Mouse (Mus musculus) limb, embryonic 10.5 days (tissue): Measurements from ENCODE around the gene Trim7. TPM values are rescaled to one million over a fixed set of nuclear protein-coding genes. Genes with fewer than 3 reads are reported as not detected.
"Not testable (repeated sequence)": the region's sequence is repeated elsewhere in the genome, so short reads cannot be mapped to it uniquely, and the experiment has no call there.

ENCODE experiments used
- DNase-seq: peaks from one replicate; pipeline ENCODE4 v3.0.0-alpha.2; 2017; ENCODE audit warnings: low spot score
- H3K27ac ChIP-seq: fragments of 300-500 bp; sonication (generic); 2 replicates; pipeline ENCODE4 v1.5.1; 2016; ENCODE audit warnings: mild to moderate bottlenecking
- H3K27me3 ChIP-seq: fragments of 300-500 bp; sonication (generic); 2 replicates; pipeline ENCODE4 v1.6.1; 2016; ENCODE audit warnings: low read depth, mild to moderate bottlenecking; ENCODE audit not compliant: poor library complexity, severe bottlenecking
- H3K36me3 ChIP-seq: fragments of 300-500 bp; sonication (generic); 2 replicates; pipeline ENCODE4 v1.6.1; 2016; ENCODE audit warnings: mild to moderate bottlenecking, moderate library complexity
- H3K4me1 ChIP-seq: fragments of 300-500 bp; sonication (generic); 2 replicates; pipeline ENCODE4 v1.6.1; 2016
- H3K4me3 ChIP-seq: fragments of 300-500 bp; sonication (generic); 2 replicates; pipeline ENCODE4 v1.5.1; 2016; ENCODE audit warnings: mild to moderate bottlenecking, moderate library complexity
- H3K9me3 ChIP-seq: fragments of 300-500 bp; sonication (generic); replicated peaks from 2 replicates; pipeline ENCODE4 v1.6.1; 2016; ENCODE audit warnings: mild to moderate bottlenecking
- WGBS: fragments of 180-500 bp; shearing (Covaris S2); methylation state at CpG from one replicate; pipeline ENCODE4 v1.1.7; 2016; 5-methylcytosine and 5-hydroxymethylcytosine counted together
- polyA plus RNA-seq: library from polyadenylated mRNA; unstranded; fragments of >200 nt; fragmentation: Nextera tagmentation; extraction: Ambion mirVana; gene quantifications from 2 replicates; pipeline ENCODE4 v1.2.1, GENCODE M21; 2016

Trim7 gene
- polyA plus RNA-seq, result 0.70 TPM in 1 of 2 replicates, not detected in the other

DNA sequence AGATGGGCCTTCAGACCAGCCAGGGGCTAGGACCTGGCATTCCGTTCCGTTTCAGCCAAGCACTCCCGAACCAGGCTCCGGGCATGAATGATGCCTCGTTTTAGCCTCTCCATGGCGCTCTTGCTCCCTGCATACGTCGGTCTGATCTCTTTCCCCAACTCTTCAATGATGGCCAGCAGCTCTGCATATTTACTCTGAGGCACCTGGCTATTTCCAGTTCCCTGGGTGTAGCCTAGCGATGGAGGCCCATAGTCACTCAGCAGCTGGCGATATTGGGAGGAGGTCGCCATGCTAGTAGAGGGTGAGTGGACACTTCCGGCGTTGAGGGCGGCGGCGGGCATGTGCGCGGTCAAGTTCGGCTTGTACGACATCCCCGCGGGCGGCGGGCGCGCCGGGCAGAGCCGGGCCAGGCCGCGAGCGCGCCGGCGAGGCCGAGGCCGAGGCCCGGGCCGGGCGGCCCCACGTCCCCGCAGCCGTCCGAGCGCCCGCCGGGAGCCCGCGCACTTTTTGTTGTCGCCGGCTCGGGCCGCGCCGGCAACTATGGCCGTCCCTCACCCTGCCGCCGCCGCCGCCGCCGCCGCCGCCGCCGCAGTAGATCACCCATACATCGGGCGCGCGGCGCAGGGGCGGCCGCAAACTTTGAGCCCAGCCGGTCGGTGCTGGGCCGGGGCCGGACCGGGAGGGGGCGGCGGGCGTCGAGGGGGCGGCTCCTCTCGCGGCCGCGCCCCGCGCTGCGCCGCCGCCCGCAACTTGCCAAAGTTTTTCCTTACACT is at the start of gene Trim7, which contains the start of gene Gm12184:
Gene Trim7, plus strand, starts transcription at position 162 of the 773 bp plus-strand sequence.
Gene Gm12184, minus strand, starts transcription at position 677 of the 773 bp plus-strand sequence.
- not testable (repeated sequence) for H3K9me3 ChIP-seq, H3K36me3 ChIP-seq, DNase-seq
- WGBS, result under 1% methylated on average over 66 of the region's 92 CpGs
- peak within 1 kb of the TSS; percentile 51 for H3K4me3 ChIP-seq
- peaks cover 16% of the 10 kb centered on the region for H3K27me3 ChIP-seq
- peak within 1 kb of the TSS; percentile 62 for H3K27ac ChIP-seq
- peaks cover 14% of the 10 kb centered on the region for H3K4me1 ChIP-seq

DNA sequence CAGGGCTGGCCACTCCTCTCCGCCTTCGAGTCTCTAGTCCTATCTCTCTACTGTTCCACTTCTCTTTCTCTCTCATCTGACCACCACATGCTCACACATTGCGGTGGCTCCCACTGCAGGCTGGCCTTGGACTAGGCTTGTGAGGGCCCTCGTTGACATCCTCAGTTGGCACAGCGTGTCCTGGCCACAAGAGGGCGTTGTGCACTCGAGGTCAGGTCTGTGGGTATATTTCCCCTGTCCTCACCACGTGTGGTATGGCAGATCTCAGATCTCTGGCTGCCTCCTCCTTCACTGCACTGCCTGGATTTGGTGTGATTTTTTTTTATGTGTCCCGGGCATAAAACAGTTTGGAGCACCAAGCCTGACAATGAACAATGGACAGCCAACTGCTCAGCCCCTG is 49.3 kb upstream of the Trim7 start:
- H3K4me1 ChIP-seq, result peaks cover 4% of the 10 kb centered on the region; the same call in 1 of the 2 replicates
- no peaks in the 10 kb centered on the region for H3K36me3 ChIP-seq
- no peaks in the 10 kb centered on the region for H3K9me3 ChIP-seq
- WGBS, result 40% methylated on average over 9 of the region's 9 CpGs
- H3K27ac ChIP-seq, result no peak overlapping the region
- no peaks in the 10 kb centered on the region for H3K27me3 ChIP-seq
- no peak for DNase-seq
- H3K4me3 ChIP-seq, result no peak overlapping the region

DNA sequence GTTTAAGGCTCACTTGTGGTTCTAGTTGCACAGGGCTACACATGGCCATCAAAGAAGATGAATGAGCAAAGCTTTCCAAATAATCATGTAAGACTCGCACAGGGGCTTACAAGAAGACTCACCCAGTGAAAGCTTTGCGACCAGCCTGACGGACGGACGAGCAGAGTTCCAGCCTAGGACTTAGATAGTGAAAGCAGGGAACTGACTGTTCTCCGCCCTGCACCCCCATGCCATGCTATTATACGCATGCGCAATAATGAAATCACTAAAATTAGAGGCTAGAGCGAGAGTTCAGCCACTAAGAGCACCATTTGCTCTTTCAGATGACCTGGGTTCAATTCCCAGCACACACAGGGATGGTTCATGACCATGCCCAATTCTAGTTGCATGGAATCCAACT is 48.6 kb upstream of the Trim7 start:
- Histone ChIP-seq H3K4me3 (no peak overlapping the region), H3K4me1 (peaks cover 4% of the 10 kb centered on the region; the same call in 1 of the 2 replicates), H3K27me3 (no peaks in the 10 kb centered on the region), H3K9me3 (no peaks in the 10 kb centered on the region), H3K36me3 (no peaks in the 10 kb centered on the region), H3K27ac (no peak overlapping the region)
- 91% methylated on average over 9 of the region's 9 CpGs for WGBS
- no peak for DNase-seq

DNA sequence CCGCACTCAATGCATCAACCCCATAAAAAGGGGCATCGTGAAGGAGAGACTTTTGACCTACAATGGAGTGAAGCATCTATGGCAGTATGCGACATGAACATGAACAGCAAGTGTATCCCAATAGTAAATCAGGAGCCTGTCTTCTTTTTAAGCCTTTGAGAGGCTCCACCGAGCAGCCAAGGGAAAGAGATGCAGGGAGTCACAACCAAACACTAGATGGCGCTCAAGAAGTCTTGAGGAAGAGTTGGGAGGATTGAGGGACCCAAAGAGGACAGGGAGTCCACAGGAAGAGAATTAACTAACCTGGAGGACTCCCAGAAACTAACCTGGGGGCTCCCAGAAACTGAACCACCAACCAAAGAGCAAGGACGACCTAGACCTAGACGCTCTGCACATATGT is 46.5 kb upstream of the Trim7 start:
- no peak overlapping the region for H3K27ac ChIP-seq
- no peak for DNase-seq
- H3K4me1 ChIP-seq, result peaks cover 1% of the 10 kb centered on the region; the same call in 1 of the 2 replicates
- H3K9me3 ChIP-seq, result no peaks in the 10 kb centered on the region
- H3K36me3 ChIP-seq, result no peaks in the 10 kb centered on the region
- no peak overlapping the region for H3K4me3 ChIP-seq
- H3K27me3 ChIP-seq, result no peaks in the 10 kb centered on the region
- 40% methylated on average over 7 of the region's 7 CpGs for WGBS

DNA sequence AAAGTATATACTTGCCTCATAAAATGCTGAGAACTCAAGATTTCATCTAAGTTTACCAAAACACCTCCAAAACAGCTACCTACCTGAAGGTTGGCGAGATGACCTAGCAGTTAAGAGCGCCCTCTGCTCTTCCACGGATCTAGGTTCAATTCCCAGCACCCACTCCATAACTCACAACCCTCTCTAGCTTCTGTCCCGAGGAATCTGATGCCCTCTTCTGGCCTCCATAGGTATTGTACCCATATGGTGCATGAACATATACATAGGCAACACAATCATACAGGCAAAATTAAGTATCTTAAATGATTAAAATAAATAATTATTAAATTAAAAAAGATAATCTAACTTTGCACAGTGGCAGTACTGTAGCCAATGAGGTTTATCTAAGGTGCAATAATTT is 43.7 kb upstream of the Trim7 start:
- Histone ChIP-seq H3K27ac (no peak overlapping the region), H3K9me3 (no peaks in the 10 kb centered on the region), H3K36me3 (no peaks in the 10 kb centered on the region), H3K4me1 (no peaks in the 10 kb centered on the region), H3K4me3 (no peak overlapping the region), H3K27me3 (no peaks in the 10 kb centered on the region)
- WGBS, result 83% methylated on average over 4 of the region's 4 CpGs
- no peak for DNase-seq

DNA sequence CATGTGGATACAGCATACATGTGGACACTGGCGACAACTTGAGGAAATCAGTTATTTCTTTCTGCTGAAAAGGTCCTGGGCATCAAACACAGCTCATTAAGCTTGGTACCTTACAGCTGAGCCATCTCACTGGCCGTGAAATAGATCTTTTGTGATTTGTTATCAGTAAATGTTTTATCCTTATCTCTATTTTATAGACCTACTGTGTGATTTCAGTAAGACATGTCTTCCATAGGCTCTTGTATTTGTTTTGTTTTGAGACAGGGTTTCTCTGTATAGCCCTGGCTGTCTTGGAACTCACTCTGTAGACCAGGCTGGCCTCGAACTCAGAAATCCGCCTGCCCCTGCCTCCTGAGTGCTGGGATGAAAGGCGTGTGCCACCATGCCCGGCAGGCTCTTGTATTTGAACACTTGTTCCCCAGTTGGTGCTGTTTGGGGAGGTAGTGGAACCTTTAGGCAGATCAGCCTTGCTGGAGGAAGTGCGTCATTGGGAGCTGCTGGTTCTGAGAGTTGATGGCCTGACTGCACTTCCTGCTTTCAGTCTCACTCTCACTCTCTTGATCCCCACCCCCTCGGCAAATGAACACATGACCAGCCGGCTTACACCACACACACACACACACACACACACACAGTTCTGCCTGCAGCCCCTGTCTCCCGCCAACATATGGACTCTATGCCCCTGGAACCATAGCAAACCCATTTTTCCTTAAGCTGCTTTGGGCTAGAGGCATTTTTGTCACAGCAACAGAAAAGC is 38.3 kb upstream of the Trim7 start:
- H3K27ac ChIP-seq, result 0 out of 2 replicates have a peak overlapping the region, but pooled peaks have one; percentile 70
- no peaks in the 10 kb centered on the region for H3K36me3 ChIP-seq
- peak overlapping the region; percentile 48 for H3K4me3 ChIP-seq
- H3K27me3 ChIP-seq, result no peaks in the 10 kb centered on the region
- no peaks in the 10 kb centered on the region for H3K9me3 ChIP-seq
- H3K4me1 ChIP-seq, result peaks cover 4% of the 10 kb centered on the region; the same call in 1 of the 2 replicates
- WGBS, result 55% methylated on average over 10 of the region's 10 CpGs
- DNase-seq, result peak; percentile 57

DNA sequence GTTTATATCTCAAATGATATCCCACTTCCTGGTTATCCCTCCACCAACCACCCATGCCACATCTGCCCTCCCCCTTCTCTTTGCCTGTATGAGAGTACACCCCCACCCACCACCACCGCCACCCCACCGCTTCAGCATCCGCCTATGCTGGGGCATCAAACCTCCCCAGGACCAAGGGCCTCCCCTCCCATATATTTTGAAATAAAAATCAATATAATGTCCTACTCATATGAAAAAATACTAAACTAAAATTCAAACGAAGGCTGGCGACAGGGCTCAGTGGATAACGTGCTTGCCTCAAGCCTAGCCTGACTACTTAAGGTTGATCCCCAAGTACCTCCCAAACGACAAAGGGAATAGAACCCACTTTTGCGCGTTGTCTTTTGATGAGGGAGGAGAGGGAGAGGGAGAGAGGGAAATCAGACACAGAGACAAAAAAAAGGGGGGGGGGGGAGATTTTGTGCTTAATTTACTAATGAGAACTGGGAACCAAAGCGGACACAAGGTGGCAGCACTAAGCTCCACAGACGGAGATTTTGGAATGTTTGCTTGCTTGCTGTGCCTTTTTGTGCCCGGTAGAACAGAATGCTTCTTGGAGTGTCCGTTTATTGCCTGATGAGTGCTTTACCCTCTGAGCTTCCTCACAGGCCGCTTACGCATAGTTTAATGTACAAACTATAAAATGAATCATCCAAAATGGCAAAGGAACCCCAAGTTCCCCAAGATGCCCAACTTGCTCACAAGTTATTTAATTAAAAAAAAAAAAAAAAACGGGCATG is 37.4 kb upstream of the Trim7 start:
- peak; percentile 75 for DNase-seq
- Histone ChIP-seq H3K4me3 (peak overlapping the region; percentile 48), H3K4me1 (peaks cover 4% of the 10 kb centered on the region; the same call in 1 of the 2 replicates), H3K27me3 (no peaks in the 10 kb centered on the region), H3K36me3 (no peaks in the 10 kb centered on the region), H3K9me3 (no peaks in the 10 kb centered on the region), H3K27ac (peak overlapping the region; percentile 70)
- 11% methylated on average over 16 of the region's 16 CpGs for WGBS

DNA sequence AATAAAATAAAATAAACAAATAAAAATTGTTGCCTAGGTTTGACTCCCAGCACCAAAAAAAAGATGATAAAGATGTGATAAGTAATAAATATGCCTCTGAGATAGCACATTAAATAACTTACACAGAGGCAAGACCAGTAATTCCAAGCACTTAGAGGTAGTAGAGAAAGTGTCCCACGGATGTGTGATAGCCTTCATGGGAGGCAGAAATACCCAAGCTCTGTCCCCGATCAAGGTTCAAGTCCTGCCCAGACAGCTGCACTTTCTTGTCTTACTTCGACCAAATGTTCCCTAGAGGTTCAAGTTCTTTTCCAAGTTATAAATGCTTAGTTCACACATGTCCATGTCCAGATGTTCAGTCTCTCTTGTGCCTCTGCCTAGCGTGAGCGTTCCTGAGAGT is 36.7 kb upstream of the Trim7 start:
- Histone ChIP-seq H3K27me3 (no peaks in the 10 kb centered on the region), H3K36me3 (no peaks in the 10 kb centered on the region)
- WGBS, result 91% methylated on average over 5 of the region's 5 CpGs

DNA sequence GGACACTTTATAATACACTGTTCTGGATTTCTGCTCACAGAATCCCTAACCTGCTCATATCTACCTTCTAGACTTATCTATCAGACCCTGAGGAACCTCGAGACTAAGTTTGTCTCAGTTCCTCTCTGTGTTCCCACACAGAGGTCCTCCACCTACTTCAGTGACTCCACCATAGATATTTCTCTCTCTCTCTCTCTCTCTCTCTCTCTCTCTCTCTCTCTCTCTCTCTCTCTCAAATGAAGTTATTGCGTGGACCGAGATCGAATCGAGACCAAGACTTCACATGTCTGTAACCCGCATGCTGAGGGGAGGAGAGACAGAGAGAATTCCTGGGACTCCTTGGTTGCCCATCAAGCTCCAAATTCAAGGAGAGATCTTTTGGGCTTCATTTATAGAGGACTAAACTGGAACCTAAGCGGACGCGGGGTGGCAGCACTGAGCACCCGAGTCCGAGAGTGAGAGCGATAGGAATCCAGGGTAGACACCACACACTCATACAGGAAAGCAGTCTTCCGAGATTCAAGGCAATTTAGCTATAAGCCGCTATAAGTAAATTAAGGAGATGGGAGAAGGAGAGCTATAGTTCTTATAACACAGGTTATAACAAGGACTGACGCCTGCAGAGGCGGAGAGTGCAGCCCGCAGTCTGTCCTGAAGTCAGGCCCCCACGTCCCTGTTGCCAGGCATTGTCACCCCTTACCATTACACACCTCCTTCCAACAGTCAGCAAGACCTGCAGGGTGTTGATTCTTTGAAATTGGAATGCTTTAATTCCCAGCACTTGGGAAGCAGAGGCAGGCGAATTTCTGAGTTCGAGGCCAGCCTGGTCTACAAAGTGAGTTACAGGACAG is 35.7 kb upstream of the Trim7 start:
- Histone ChIP-seq H3K27ac (no peak overlapping the region), H3K27me3 (no peaks in the 10 kb centered on the region), H3K4me1 (peaks cover 4% of the 10 kb centered on the region; the same call in 1 of the 2 replicates), H3K4me3 (peak overlapping the region; percentile 38), H3K9me3 (no peaks in the 10 kb centered on the region), H3K36me3 (no peaks in the 10 kb centered on the region)
- WGBS, result 19% methylated on average over 20 of the region's 20 CpGs
- DNase-seq, result peak; percentile 82

More for the DNA sequence above, 36.7 kb upstream of the Trim7 start:
- Histone ChIP-seq H3K27ac (no peak overlapping the region), H3K4me3 (no peak overlapping the region), H3K4me1 (peaks cover 4% of the 10 kb centered on the region; the same call in 1 of the 2 replicates), H3K9me3 (no peaks in the 10 kb centered on the region)
- no peak for DNase-seq

DNA sequence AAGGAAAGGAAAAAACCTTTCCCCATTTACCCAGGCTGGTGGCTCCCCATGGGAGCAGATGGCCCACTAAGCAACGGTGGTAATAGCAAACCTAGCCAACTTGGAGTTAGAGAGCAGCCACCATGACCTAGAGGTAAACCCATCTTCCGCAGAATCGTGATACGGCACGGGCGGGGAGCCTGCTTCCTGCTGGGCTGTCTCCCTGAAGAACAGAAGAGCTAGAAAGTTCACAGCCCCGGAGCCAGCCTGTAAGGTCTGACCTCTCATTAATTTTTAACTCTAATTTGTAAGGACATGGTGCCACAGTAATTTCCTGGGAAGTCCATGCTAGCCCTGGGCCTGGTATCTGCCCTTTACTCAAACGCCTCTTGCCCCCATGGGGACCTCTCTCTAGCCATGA is 35.0 kb upstream of the Trim7 start:
- Histone ChIP-seq H3K4me1 (peaks cover 4% of the 10 kb centered on the region; the same call in 1 of the 2 replicates), H3K27me3 (no peaks in the 10 kb centered on the region), H3K9me3 (no peaks in the 10 kb centered on the region), H3K4me3 (no peak overlapping the region; the same call in 1 of the 2 replicates), H3K36me3 (no peaks in the 10 kb centered on the region), H3K27ac (no peak overlapping the region)
- 54% methylated on average over 8 of the region's 8 CpGs for whole genome bisulfite sequencing
- no peak for DNase-seq

DNA sequence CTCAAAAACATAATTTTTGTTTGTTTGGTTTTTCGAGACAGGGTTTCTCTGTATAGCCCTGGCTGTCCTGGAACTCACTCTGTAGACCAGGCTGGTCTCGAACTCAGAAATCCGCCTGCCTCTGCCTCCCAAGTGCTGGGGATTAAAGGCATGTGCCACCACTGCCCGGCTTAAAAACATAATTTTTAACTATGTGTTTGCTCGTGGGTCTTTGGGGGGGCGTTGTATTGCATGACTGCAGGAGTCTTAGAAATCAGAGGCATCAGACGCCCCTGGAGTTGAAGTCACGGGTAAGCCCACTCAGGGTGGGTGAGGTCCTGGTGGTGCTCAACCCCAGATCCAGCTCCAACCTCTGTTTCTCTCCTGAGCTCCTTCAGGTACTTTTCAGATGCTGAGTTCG is 34.0 kb upstream of the Trim7 start:
- not testable (repeated sequence) for H3K27me3 ChIP-seq, H3K9me3 ChIP-seq, H3K4me3 ChIP-seq, DNase-seq, H3K36me3 ChIP-seq, H3K4me1 ChIP-seq, H3K27ac ChIP-seq
- 86% methylated on average over 9 of the region's 9 CpGs for WGBS

DNA sequence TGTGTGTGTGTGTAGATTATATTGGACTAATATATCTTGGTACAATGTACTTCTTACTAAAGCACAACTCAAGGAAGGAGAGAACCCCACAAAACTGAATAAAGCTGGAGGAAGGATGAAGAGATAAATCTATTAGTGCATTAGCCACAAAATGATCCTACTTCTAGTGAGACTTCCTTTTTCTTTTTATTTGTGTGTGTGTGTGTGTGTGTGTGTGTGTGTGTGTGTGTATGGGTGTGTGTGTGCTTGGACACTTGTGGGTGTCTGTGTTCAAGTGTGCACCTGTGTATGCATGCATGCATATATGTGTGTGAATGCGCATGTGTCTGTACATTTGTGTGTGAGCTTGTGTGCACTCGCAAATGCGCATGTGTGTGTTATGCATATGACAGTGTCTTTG is 32.8 kb upstream of the Trim7 start:
- Histone ChIP-seq H3K4me1 (peaks cover under 1% of the 10 kb centered on the region; the same call in 1 of the 2 replicates), H3K27me3 (no peaks in the 10 kb centered on the region), H3K36me3 (no peaks in the 10 kb centered on the region), H3K9me3 (no peaks in the 10 kb centered on the region), H3K27ac (no peak overlapping the region), H3K4me3 (no peak overlapping the region)
- no peak for DNase-seq
- WGBS, result 98% methylated on average over 3 of the region's 3 CpGs
